Mouse (Mus musculus): ENCODE results near the gene Hip1.

DNA sequence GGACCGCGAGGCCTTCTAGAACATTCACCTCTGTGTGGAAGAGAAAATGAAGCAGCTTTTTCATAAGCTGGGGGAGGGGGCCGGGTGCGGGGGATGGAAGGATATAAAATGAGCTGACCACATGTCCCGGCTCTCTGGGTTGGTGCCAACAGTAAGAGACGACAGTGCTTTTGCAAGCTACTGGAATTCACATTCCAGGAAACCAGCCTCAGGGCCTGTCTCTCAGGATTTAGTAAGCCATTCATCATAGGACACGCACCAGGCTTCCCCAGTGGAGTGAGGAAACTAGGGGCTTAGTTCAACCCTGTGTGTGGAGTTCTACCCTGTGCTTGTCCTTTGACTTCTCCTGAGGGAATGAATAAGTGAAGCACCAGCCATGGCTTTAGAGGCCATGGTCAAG, 102.5 kb downstream of the Hip1 start:
- TF ChIP-seq CTCF (IDR thresholded peaks at IDR 0.05; ENCODE audit: low read depth, low read length) (no peak), POLR2A (IDR thresholded peaks at IDR 0.05; ENCODE audit: insufficient read depth, low read length) (no peak), EP300 (IDR thresholded peaks at IDR 0.05; ENCODE audit: insufficient read depth, low read depth, low read length) (no peak)

Measured in ES-Bruce4 (cell line).